Mouse (Mus musculus) layer of hippocampus, adult 11-12 months (tissue): ENCODE results near the gene Pld6.

Source experiments
- DNase-seq: peaks from one replicate; pipeline ENCODE4 v3.0.0; 2022; ENCODE audit warnings: low spot score

Pld6 gene

DNA sequence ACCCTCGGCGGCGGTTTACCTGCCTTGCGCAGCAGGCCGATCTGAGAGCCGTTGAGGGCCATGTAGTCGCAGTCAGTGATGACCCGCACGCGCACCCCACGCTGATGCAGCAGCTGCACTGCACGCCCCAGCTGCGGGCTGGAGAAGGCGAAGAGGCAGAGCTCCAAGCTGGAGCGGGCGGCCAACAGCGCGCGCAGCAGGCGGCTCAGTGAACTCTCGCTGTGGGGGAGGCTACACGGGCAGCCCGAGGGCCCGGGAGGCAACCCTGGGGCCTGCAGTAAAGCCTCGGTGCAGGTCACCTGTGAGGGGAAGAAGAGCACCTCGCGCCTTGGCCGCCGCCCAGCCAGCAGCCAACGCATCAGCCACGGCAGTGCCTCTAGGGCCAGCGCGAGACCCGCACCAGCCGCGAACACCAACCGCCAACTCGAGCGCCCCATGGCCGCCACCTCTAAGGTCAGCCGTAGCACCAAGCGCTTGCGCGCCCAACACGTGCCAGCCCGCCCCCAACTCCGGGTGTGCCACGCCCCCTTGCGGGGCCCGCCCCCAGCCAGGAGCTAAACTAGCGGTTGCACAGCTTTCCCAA is at the start of gene Pld6:
TSS of gene Pld6 (minus strand) at position 447 of the 583 bp plus-strand sequence.
- peak; percentile 35 for DNase-seq

DNA sequence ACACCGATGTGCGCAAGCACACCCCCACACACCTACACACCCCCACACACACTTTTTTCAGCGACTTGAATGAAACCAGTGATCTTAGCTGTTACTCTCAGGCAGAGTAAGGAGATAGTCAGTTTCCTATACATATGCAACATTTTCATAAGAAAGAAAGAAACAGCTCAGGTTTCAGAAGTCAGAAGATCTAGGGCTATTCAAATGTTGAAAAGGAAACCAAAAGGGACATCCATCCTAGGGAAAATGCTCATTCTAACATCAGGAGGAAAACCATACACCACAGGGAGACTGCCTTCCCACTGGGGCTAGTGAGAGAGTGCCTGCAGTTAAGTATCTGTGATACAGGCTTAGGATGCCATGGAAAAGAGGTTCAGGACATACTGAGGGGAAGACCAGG is 34.2 kb upstream of the Pld6 start:
- DNase-seq: no peak

DNA sequence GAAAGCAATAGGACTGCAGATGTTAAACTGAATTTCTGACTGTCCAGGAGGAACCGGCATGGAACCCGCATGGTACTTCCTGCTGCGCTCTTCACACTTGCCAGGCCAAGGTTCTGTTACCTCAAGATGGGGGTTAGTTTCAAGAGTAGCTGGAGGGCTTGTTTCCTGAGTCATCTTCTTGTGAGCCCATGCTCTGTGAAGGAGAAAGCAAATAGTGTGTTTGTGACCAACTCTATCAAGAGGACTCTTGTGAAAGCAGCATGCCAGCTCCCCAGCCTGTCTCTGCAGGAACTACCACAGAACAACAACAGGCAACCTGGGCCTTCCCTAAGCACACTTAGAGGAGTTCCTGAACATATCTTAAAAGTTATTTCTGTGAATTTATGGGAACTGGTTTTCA is 30.5 kb upstream of the Pld6 start:
- DNase-seq: no peak

DNA sequence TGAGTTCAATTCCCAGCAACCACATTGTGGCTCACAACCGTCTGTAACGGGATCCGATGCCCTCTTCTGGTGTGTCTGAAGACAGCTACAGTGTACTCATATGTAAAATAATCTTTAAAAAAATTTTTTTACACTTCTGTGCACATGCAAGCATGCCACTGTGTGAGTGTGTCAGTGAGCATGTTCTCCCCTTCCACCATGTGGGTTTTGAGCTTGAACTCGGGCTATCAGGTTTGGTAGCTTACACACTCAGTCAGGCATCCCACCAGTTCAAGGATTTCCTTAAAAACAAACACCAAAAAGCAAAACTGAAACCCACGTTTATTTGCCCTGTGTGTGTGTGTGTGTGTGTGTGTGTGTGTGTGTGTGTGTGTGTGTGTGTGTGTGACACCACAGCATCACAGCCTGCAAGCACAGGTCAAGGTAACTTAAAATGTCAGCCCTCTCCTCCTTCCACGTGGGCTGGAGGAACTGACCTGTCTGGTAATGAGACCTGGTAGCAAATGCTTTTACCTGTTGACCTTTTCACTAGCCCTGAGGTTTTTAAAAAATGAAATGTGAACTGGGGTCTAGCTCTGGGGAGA is 28.1 kb upstream of the Pld6 start:
- DNase-seq: no peak

DNA sequence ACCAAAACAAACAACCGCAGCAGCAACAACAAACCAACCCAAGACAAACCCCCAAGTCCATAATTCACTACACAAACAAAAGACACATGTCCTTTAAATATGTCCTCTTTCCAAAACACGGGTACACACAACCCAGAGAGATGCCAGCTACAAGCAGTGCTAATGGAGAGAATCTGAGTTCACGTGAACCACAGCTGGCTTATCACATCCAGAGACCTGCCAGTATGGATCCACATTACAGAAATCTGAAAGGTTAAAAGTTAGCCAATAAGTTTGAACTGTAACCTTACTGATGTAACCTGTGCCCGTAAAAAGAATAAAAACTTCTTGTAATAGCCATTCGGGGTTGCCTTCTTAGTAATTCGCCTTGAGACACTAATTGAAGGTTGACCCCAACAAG is 27.5 kb upstream of the Pld6 start:
- no peak for DNase-seq

DNA sequence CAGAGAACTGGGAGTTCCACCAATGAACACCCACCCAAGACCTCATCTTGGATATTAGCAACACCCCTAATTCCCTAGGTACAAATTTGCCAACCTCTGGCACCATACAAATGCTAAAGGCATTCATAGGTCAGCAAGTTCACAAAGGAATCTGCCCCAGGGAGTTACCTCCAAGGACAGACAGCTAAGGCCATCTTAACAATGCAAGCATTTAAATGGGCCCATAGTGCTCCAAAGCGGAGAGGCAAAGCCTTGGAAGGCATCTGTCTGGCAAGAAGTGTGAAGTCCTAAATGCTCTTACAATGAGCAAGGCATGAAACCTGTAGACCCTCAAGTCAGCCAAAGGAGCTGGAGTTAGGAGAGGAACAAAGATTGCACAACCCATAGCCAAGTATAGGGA is 26.9 kb upstream of the Pld6 start:
- DNase-seq: no peak

DNA sequence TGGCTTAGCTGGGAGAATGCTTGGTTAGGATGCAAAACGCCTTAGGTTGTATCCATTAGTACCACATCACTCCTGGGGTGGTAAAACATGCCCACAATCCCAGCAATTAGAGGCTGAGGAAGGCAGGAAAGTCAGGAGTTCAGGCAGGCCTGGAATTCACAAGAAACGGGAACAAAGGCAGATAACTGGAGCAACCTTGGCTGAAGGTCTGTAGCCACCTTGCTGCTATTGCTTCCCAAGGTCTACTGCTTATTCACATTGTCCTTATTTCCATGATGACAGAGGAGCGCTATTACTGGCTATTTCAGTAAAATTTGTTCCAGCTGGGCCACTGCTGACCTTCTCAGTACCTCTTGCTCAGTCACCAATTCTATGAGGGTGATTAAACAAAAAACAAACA is 25.8 kb upstream of the Pld6 start:
- DNase-seq: no peak

DNA sequence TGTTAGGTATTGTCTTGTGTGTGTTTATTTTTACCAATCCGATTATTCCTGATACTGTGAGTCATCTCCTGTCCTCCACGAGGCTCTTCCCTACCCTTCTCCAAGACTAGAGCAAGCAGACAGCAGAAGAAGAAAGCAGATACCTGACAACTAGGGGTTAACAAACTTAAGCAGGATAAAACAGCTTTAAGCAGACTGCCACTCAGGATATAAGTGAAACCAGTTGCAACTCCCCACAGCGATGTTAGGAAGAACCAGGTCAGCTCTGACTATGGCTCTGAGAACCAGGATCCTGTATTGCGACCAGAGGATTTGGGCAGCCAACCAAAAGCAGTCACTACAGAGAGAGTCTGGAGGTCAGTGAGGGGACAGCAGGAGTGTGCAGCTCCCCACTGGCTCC is 23.8 kb upstream of the Pld6 start:
- DNase-seq: no peak

DNA sequence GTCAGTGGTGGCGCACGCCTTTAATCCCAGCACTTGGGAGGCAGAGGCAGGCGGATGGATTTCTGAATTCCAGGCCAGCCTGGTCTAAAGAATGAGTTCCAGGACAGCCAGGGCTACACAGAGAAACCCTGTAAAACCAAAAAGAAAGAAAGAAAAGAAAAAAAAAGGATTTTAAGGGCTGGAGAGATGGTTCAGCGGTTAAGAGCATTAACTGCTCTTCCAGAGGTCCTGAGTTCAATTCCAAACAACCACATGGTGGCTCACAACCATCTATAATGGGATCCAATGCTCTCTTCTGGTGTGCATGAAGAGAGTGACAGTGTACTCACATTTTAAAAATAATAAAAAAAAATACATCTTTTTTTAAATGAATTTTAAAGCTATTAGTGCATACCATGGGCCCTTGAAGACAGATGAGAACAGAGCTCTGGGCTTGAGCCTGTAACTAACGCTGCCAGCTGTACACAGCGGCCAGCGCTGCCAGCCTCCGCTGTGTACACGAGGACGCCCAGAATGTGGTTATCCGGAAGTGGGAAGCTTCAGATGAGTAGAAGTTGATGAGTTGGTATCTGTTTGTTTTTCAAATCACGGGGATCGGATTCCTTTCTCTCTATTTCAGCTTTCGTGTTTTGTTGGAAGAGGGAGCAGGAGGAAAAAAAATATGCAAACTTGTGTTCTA is 23.2 kb upstream of the Pld6 start:
- no peak for DNase-seq

DNA sequence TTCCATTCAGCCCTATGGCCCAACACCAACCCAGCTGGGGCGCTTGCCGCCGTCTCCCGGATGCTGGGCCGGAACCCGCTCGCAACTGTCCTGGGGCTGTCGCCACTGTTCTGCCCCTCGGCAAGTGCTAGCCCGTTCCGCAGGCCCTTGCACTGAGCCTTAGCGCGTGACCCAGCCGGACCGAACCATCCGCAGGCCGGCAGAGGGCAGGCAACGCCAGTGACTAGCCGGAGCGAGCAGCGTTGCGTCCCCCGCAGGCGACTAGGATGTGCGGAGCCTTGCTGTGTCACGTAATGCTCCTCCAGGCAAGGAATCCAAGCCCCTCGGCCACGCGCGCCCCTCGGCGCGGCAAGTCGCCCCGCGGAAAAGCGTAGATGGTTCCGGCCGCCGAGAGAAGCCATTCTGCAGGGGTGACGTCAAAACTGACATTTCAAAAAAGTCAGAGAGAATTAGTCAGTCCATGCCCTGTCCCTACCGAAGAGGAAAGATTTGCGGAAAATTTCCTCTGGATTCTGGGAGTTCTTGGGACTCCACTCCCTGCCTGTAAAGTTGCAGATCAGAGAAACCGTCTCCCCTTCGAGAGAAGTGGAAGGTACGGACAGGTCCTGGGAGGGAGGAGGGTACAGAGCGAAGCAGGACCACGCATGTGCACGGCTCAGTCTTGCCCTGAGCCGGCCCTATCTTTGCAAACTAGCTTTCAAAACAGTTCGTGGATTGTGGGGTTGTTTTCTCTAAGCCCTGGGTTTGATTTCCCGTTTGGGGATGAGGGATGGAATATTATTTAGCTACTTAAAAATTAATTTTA is 22.4 kb upstream of the Pld6 start, which contains the start of gene Flcn:
TSS of gene Flcn (minus strand) at position 347 of the 805 bp plus-strand sequence.
- peak; percentile 86 for DNase-seq

DNA sequence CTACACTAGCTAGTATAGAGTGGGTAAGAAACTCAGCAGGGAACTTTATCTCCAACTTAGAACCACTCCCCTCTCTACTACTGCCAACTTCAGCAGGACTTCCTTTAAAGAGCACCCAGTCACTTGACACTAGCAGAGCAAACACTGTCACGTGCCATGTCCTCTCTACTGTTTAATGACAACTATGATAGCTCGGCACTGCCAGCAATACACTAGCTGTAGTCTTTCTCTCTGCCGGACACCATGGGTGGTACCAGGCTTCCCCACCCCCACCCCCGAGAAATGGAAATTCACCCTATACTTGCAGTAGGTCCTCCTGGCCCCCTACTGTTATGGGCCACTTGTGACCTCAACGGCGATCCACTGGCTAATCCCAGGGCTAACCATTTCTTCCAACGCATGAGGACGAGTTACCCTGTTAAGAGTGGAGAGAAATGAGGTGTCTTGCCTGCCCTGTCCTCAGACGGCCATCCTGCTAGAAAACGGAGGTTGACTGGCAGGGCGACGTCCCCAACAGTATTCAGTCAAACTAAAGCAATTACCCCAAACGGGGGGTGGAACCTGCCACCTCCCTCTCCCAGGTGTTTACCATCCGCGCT is 21.7 kb upstream of the Pld6 start:
- DNase-seq: no peak

DNA sequence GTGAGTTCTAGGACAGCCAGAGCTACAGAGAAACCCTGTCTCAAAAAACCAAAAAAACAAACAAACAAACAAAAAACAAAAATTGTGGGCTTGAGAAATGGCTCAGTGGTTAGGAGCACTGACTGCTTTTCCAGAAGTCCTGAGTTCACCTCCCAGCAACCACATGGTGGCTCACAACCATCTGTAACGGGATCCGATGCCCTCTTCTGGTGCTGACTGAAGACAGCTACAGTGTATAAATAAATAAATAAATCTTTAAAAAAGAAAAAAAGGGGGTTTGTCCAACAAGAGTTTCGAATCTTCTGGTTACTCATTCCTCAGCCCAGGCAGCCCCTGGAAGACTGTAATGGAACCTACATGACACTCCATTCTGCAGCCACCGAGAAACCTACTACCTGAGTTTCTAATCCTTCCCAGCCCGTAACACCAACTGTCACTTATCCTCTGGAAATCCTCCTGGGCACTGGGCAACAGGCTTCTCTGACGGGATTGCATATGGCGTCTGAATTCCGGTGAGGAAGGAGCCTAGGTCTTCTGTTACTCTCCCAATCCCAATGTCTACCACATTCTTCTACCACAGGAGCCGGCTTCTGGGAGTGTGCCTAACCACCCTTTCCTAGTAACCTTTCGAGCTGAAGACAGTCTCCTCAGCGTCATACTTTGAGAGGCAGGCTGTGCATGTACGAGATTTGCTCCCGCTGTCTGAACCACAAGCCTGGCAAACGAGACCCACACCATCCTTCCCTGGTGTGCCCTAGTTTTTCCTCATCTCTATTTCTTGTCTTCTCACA is 20.9 kb upstream of the Pld6 start:
- no peak for DNase-seq

DNA sequence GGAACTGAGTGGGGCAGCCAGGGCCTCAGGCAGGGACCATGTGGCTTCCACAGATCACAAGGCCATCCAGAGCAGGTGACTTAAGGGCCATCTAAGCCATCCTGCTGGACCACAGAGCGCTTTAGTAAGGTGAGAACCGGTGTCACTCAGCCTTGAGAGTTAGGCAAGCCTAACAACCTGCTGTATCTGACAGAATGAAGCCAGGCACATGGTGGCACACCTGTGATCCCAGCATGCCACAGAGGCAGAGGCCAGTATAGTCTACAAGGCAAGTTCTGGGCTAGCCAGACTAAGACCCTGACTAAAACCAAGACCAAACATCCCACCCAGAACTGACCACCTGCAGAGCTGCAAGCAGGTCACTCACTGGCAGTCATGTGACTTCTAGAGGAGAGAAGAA is 18.2 kb upstream of the Pld6 start:
- DNase-seq: no peak

DNA sequence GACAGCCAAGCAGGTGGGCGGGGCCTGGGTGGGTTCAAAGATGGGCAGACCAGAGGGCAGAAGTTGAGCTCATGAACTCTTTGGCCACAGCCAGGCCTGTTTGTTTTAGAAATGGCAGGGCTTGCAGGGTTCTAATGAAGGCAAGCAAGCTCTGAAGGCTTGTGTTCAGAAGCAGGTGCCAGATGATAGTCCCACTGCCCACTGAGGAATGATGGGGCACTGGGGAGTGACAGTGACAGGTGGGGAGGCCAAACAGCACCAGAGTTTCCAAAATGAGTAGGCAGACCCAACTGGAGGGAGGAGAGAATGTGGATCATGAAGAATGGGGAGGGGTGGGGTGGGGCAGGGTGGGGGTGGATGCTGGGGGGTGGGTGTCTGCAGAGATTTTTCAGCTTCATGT is 17.8 kb upstream of the Pld6 start:
- DNase-seq: no peak

DNA sequence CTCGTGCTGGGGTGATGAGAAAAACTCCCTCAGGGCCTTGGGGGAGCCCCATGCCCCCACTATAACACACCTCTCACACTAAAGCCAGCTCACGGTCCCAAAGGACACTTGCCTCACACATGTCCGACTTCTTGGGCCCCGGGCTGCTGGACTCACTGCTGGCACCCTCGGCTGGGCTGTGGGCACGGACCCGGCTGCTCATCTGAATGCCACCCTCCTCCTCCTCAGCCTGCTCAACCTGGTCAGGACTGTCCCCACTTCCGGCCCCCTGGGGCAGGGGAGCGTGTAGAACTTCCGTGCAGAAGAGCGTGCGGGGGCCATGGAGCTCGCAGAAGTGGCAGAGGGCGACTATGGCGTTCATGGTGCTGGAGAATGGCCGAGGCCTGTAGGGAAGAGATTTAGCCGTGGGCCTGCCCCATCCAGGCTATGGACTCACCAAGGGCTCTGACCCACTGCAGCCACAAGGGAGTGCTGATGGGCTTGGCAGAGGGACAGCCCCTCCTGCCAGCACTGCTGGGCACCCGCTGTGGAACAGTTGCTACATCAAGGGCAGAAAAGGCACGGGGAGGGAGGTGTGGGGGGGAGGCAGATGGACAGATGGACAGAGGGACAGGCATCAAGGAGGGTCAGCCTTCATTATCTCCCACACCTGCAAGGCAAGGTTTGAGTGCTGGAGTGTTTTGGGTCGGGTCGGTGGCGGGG is 17.1 kb upstream of the Pld6 start:
- DNase-seq: no peak

DNA sequence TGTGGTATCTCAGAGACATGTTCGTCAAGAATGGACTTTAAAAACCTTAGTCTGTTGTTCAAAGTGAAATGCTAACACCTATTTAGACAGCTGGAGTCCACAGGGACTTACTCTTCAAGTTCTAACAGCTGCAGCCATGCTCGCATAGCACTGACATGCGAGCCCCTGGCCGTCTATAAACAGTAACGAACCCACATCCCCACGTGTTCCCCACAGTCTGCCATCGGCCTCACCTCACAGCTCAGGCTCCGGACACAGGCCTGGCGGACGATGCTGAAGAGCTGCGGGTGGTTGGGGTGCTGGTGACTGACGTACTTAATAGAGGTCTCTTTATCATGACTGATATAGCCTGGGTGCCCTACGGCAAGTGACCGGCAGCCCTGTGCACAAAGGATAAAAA is 16.1 kb upstream of the Pld6 start:
- DNase-seq: no peak

DNA sequence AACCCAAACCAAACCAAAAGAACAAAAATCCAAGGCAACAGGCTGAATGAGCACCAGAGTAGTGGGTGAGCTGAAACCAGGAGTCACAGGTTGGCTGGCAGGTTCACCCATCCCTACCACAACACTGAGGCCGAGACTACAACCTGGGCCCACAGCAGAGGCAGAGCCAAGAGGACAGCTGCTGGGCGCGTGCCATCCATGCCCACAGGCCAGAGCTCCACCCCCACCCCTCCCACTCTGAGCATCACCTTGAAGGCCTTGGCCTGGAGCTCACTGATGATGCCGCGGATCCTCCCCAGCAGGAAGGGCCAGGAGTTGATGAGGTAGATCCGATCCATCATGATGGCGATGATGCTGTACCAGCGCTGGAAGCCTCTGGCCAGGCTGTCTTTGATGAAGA is 14.4 kb upstream of the Pld6 start:
- DNase-seq: no peak

DNA sequence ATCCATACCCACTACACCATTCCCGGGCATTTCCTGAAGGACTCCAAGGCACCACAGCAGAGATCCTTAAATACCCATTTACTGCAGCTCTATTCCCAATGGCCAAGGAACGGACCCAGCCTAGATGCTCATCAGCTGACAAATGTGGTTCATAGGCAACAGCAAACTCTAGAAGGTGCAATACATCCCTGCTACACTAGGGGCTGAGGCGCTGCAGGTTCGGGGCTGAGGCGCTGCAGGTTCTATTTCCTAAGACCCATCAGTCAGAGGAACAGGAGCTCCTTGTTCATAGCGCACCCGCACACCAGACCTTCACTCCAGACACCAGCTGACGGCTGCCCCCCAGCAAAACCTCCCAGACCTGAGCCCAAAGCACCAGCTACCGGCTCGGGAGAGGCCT is 13.0 kb upstream of the Pld6 start:
- no peak for DNase-seq

DNA sequence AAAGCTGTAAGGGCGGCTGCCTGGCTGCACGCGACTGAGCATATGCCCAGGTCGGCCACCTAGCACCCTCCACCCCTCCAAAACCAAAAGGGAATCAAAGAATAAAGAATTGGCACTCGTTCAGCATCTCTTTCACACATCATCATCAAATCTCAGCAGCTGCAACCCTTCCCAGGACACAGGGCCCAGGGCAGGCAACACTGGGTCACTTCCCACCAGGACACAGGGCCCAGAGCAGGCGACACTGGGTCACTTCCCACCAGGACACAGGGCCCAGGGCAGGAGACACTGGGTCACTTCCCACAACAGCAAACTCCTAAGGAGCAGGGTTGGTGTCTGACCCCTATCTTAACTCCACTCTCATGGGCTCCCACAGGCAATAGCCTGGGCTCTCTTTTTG is 5.9 kb upstream of the Pld6 start:
- no peak for DNase-seq

DNA sequence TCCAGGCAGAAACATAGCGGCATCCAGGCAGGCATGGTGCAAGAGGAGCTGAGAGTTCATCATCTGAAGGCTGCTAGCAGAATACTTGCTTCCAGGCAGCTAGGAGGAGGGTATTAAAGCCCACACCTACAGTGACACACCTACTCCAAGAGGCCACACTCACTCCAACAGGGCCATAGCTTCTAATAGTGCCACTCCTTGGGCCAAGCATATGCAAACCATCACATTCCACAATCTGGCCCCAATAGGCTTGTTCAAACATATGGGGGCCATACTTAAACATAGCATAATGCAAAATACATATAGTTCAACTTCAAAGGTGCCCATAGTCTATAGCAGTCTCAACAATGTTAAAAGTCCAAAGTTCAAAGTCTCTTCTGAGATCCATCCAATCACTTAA is 1.9 kb upstream of the Pld6 start:
- no peak for DNase-seq
